Mouse (Mus musculus): ENCODE results near the gene Ap2a1. TPM values are rescaled to one million over a fixed set of nuclear protein-coding genes. Genes with fewer than 3 reads are reported as not detected.
A peak's percentile ranks its signal among the peaks of the same experiment; 100 is the strongest.

The Ap2a1 gene
- polyA plus RNA-seq, 1 experiment: 60.3 TPM

- TF ChIP-seq POLR2A (IDR thresholded peaks at IDR 0.05; ENCODE audit: borderline replicate concordance, control insufficient read depth, low read depth, low read length) (no peak), CTCF (IDR thresholded peaks at IDR 0.05; ENCODE audit: control insufficient read depth, insufficient read depth, low read length) (peak; percentile 41; the same call in 1 of the 2 replicates)
- peaks cover 1% of the 10 kb centered on the region; the same call in 1 of the 2 replicates for H3K4me1 ChIP-seq (ENCODE audit: control insufficient read depth, insufficient read depth, low read length)
- H3K27ac ChIP-seq (ENCODE audit: control insufficient read depth, insufficient read depth, low read depth, low read length, poor library complexity): no peak overlapping the region
- H3K4me3 ChIP-seq (replicated peaks; ENCODE audit: control insufficient read depth, low read depth, low read length): no peak overlapping the region
- 28% methylated on average over 7 of the region's 7 CpGs for WGBS
Measured at GRCm38 (mm10) chr7:44958208-44958607, 28.9 kb upstream of the Ap2a1 start.

DNA sequence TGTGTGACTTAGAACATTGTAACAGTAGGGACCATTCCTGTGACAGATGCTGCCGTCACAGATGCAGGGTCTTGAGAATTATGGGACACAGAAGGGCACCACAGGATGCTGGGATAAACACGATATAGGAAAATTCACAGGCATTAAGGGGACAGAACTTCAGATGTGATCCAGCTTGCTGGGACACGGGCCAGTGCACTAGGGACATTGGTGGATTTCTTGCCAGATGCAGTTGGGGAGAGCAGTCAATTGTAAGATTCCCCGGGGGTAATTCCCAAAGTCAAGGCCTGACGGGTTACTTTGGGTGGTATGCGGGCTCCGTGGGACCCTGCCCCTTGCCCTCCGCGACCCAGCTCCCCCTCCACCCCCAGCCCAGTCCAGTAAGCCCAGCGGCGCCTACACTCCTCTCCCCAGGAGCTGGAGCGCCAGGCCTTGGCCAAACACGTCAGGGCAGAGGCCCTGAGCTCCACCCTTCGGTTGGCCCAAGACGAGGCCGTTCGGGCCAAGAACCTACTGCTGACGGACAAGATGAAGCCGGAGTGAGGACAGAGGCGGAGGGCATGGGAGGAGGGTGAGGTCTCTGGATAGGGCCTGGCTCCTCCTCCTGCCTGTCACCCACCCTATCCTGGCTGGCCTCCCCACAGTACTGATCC lies 28.0 kb upstream of the Ap2a1 start:
- no peak for TF ChIP-seq CTCF (IDR thresholded peaks at IDR 0.05; ENCODE audit: control insufficient read depth, insufficient read depth, low read length)
- TF ChIP-seq POLR2A (IDR thresholded peaks at IDR 0.05; ENCODE audit: borderline replicate concordance, control insufficient read depth, low read depth, low read length): no peak
- H3K27ac ChIP-seq (ENCODE audit: control insufficient read depth, insufficient read depth, low read depth, low read length, poor library complexity): no peak overlapping the region
- WGBS: 85% methylated on average over 20 of the region's 20 CpGs
- H3K4me1 ChIP-seq (ENCODE audit: control insufficient read depth, insufficient read depth, low read length): peaks cover 5% of the 10 kb centered on the region; the same call in 1 of the 2 replicates
- no peak overlapping the region for H3K4me3 ChIP-seq (replicated peaks; ENCODE audit: control insufficient read depth, low read depth, low read length)

GRCm38 (mm10) chr7:44956266-44956665 lies 27.0 kb upstream of the Ap2a1 start:
- H3K4me3 ChIP-seq (replicated peaks; ENCODE audit: control insufficient read depth, low read depth, low read length): no peak overlapping the region
- 80% methylated on average over 6 of the region's 6 CpGs for WGBS
- no peak overlapping the region for H3K27ac ChIP-seq (ENCODE audit: control insufficient read depth, insufficient read depth, low read depth, low read length, poor library complexity)
- peaks cover 7% of the 10 kb centered on the region for H3K4me1 ChIP-seq (ENCODE audit: control insufficient read depth, insufficient read depth, low read length)
- TF ChIP-seq CTCF (IDR thresholded peaks at IDR 0.05; ENCODE audit: control insufficient read depth, insufficient read depth, low read length) (no peak), POLR2A (IDR thresholded peaks at IDR 0.05; ENCODE audit: borderline replicate concordance, control insufficient read depth, low read depth, low read length) (no peak)

GRCm38 (mm10) chr7:44955628-44956027 lies 26.3 kb upstream of the Ap2a1 start:
- 35% methylated on average over 5 of the region's 5 CpGs for WGBS
- Histone ChIP-seq H3K4me1 (ENCODE audit: control insufficient read depth, insufficient read depth, low read length) (peaks cover 7% of the 10 kb centered on the region), H3K27ac (ENCODE audit: control insufficient read depth, insufficient read depth, low read depth, low read length, poor library complexity) (no peak overlapping the region), H3K4me3 (replicated peaks; ENCODE audit: control insufficient read depth, low read depth, low read length) (no peak overlapping the region)
- TF ChIP-seq POLR2A (IDR thresholded peaks at IDR 0.05; ENCODE audit: borderline replicate concordance, control insufficient read depth, low read depth, low read length): no peak
- TF ChIP-seq CTCF (IDR thresholded peaks at IDR 0.05; ENCODE audit: control insufficient read depth, insufficient read depth, low read length): peak; percentile 43; the same call in 1 of the 2 replicates

- no peak overlapping the region for H3K27ac ChIP-seq (ENCODE audit: control insufficient read depth, insufficient read depth, low read depth, low read length, poor library complexity)
- WGBS: 89% methylated on average over 12 of the region's 12 CpGs
- H3K4me3 ChIP-seq (replicated peaks; ENCODE audit: control insufficient read depth, low read depth, low read length): no peak overlapping the region
- TF ChIP-seq CTCF (IDR thresholded peaks at IDR 0.05; ENCODE audit: control insufficient read depth, insufficient read depth, low read length) (no peak), POLR2A (IDR thresholded peaks at IDR 0.05; ENCODE audit: borderline replicate concordance, control insufficient read depth, low read depth, low read length) (no peak)
- peaks cover 6% of the 10 kb centered on the region for H3K4me1 ChIP-seq (ENCODE audit: control insufficient read depth, insufficient read depth, low read length)
Measured at GRCm38 (mm10) chr7:44954091-44954885, 25.0 kb upstream of the Ap2a1 start.

- Histone ChIP-seq H3K4me3 (replicated peaks; ENCODE audit: control insufficient read depth, low read depth, low read length) (no peak overlapping the region), H3K4me1 (ENCODE audit: control insufficient read depth, insufficient read depth, low read length) (peaks cover 6% of the 10 kb centered on the region), H3K27ac (ENCODE audit: control insufficient read depth, insufficient read depth, low read depth, low read length, poor library complexity) (no peak overlapping the region)
- TF ChIP-seq CTCF (IDR thresholded peaks at IDR 0.05; ENCODE audit: control insufficient read depth, insufficient read depth, low read length) (no peak), POLR2A (IDR thresholded peaks at IDR 0.05; ENCODE audit: borderline replicate concordance, control insufficient read depth, low read depth, low read length) (no peak)
- 76% methylated on average over 14 of the region's 14 CpGs for WGBS
Measured at GRCm38 (mm10) chr7:44953561-44953960, 24.3 kb upstream of the Ap2a1 start.

GRCm38 (mm10) chr7:44952611-44953306 lies 23.5 kb upstream of the Ap2a1 start:
- Histone ChIP-seq H3K27ac (ENCODE audit: control insufficient read depth, insufficient read depth, low read depth, low read length, poor library complexity) (peak overlapping the region; percentile 20; the same call in 1 of the 2 replicates), H3K4me1 (ENCODE audit: control insufficient read depth, insufficient read depth, low read length) (peaks cover 6% of the 10 kb centered on the region), H3K4me3 (replicated peaks; ENCODE audit: control insufficient read depth, low read depth, low read length) (peak overlapping the region; percentile 34)
- WGBS: 5% methylated on average over 24 of the region's 24 CpGs
- TF ChIP-seq POLR2A (IDR thresholded peaks at IDR 0.05; ENCODE audit: borderline replicate concordance, control insufficient read depth, low read depth, low read length): no peak; the same call in 1 of the 2 replicates
- no peak for TF ChIP-seq CTCF (IDR thresholded peaks at IDR 0.05; ENCODE audit: control insufficient read depth, insufficient read depth, low read length)

- H3K4me3 ChIP-seq (replicated peaks; ENCODE audit: control insufficient read depth, low read depth, low read length): peak overlapping the region; percentile 34
Measured at GRCm38 (mm10) chr7:44951960-44952359, 22.7 kb upstream of the Ap2a1 start.

More at GRCm38 (mm10) chr7:44951960-44952359, 22.7 kb upstream of the Ap2a1 start:
- TF ChIP-seq CTCF (IDR thresholded peaks at IDR 0.05; ENCODE audit: control insufficient read depth, insufficient read depth, low read length): no peak
- TF ChIP-seq POLR2A (IDR thresholded peaks at IDR 0.05; ENCODE audit: borderline replicate concordance, control insufficient read depth, low read depth, low read length): no peak
- under 1% methylated on average over 10 of the region's 10 CpGs for WGBS
- Histone ChIP-seq H3K4me1 (ENCODE audit: control insufficient read depth, insufficient read depth, low read length) (peaks cover 6% of the 10 kb centered on the region), H3K27ac (ENCODE audit: control insufficient read depth, insufficient read depth, low read depth, low read length, poor library complexity) (no peak overlapping the region)

Data from bone marrow, adult 2 months (tissue).